Comparison of ENCODE assay signal across 8 mouse cellular contexts in the genomic region with DNA sequence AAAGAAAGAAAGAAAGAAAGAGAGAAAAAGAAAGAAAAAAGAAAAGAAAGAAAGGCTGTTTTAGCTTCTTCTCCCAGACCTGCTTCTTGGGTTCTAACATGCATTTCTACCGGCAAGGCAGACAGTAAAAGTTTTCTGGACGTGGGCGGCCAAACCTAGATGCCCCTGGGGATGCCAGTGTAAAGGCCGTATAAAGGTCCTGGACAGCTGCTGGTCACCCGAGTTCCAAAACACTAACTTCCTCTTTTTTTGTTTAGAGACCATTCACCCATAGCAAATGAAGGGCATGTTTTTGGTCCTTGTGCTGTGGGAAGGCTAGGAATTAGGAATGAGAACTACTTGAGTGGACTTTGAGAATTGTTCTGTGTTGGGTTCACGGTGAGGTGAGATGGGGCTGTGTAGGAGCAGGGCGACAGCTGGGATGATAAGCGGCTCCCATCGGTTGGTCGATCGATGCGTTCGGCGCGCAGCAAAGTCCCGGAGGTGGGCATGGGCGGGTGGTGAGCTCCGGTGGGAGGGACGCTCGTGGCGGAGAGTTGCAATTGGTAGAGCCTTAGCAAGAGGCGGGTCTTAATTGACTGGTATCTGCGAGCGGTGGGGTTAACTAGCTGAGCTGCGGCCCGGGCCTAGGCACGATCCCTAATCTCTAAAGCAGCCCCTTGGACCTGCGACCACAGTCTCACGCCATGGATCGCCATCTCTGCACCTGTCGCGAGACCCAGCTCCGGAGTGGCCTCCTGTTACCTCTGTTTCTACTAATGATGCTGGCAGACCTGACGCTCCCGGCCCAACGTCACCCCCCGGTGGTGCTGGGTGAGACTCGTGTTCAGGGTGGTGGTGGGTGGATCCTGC. TPM values are rescaled to one million over a fixed set of nuclear protein-coding genes. Genes with fewer than 3 reads are reported as not detected.
DNase-seq lines count a peak whose midpoint lies in the region; ATAC-seq and TF ChIP-seq lines count a peak whose summit lies in the region.

Gene Pla2g15 (plus strand): TSS at position 599 of the 852 bp plus-strand sequence.

- TF ChIP-seq CTCF in G1E (IDR thresholded peaks at IDR 0.05; ENCODE audit: low read depth, low read length), result no peak
- TF ChIP-seq CTCF in testis, adult 2 months (IDR thresholded peaks at IDR 0.05; ENCODE audit: control insufficient read depth, insufficient read depth, insufficient replicate concordance, low read depth, low read length), result no peak

- intact Hi-C loops in heart, postnatal 14 days (cut with DNase I), result no loop called here

- DNase-seq in G1E (ENCODE audit: low spot score), result peak; percentile 69
- peak; percentile 89 for DNase-seq in cerebellum, adult 11-12 months
- DNase-seq in heart, postnatal 14 days, result peak; percentile 87 to 89
- peak; percentile 90 to 95 for DNase-seq in layer of hippocampus, adult 18-20 months (ENCODE audit: low spot score in 2 of 2)
- peak; percentile 94 to 95 for DNase-seq in lung, adult 18-20 months

- peaks cover 87% of the 10 kb centered on the region for H3K27me3 ChIP-seq in G1E (ENCODE audit: insufficient read depth, low read length)
- no peaks in the 10 kb centered on the region for H3K27me3 ChIP-seq in forebrain, embryonic 15.5 days
- H3K27me3 ChIP-seq in neural tube, embryonic 14.5 days (ENCODE audit: control insufficient read depth, insufficient read depth, low read length), result no peaks in the 10 kb centered on the region
- no peaks in the 10 kb centered on the region for H3K27me3 ChIP-seq in testis, adult 2 months (ENCODE audit: control insufficient read depth, insufficient read depth, low read length)

- peak within 1 kb of the TSS; percentile 89 for H3K9ac ChIP-seq in forebrain, embryonic 15.5 days (replicated peaks)
- H3K9ac ChIP-seq in neural tube, embryonic 14.5 days (replicated peaks; ENCODE audit: low read depth, low read length), result peak within 1 kb of the TSS; percentile 62

- ATAC-seq in G1E (ENCODE audit: extremely low read depth, insufficient number of reproducible peaks, low FRiP score, poor library complexity, severe bottlenecking), result peak; percentile 82
- peak; percentile 99 for ATAC-seq in forebrain, embryonic 15.5 days (replicated peaks)
- ATAC-seq in neural tube, embryonic 14.5 days (ENCODE audit: low read depth), result peak; percentile 98

- H3K4me2 ChIP-seq in forebrain, embryonic 15.5 days (replicated peaks), result peak within 1 kb of the TSS; percentile 83
- H3K4me2 ChIP-seq in neural tube, embryonic 14.5 days (ENCODE audit: low read depth, low read length), result peak within 1 kb of the TSS; percentile 59

- H3K4me3 ChIP-seq in G1E (ENCODE audit: low read depth, low read length), result peak within 1 kb of the TSS; percentile 73
- H3K4me3 ChIP-seq in forebrain, embryonic 15.5 days, result peak within 1 kb of the TSS; percentile 90
- peak within 1 kb of the TSS; percentile 58 for H3K4me3 ChIP-seq in neural tube, embryonic 14.5 days (ENCODE audit: low read depth, low read length)
- H3K4me3 ChIP-seq in testis, adult 2 months (ENCODE audit: control insufficient read depth, low read depth, low read length), result peak within 1 kb of the TSS; percentile 78

- TF ChIP-seq POLR2A in testis, adult 2 months (IDR thresholded peaks at IDR 0.05; ENCODE audit: control insufficient read depth, low read depth, low read length), result peak; percentile 13; the same call in 1 of the 2 replicates

- H3K36me3 ChIP-seq in G1E (replicated peaks), result no peaks in the 10 kb centered on the region
- 0 out of 2 replicates have a peak, but pooled peaks cover 7% of the 10 kb centered on the region for H3K36me3 ChIP-seq in forebrain, embryonic 15.5 days
- no peaks in the 10 kb centered on the region for H3K36me3 ChIP-seq in neural tube, embryonic 14.5 days (ENCODE audit: control insufficient read depth, insufficient read depth, low read length)
- no peaks in the 10 kb centered on the region for H3K36me3 ChIP-seq in testis, adult 2 months (ENCODE audit: control insufficient read depth, insufficient read depth, low read length)

- peak within 1 kb of the TSS; percentile 41; the same call in 1 of the 2 replicates for H3K27ac ChIP-seq in forebrain, embryonic 15.5 days (replicated peaks)
- no peak within 1 kb of the TSS for H3K27ac ChIP-seq in neural tube, embryonic 14.5 days (ENCODE audit: low read depth, low read length)
- peak within 1 kb of the TSS; percentile 45 for H3K27ac ChIP-seq in testis, adult 2 months (ENCODE audit: control insufficient read depth, insufficient read depth, low read depth, low read length)

- 2% methylated on average over 38 of the region's 38 CpGs for WGBS in forebrain, embryonic 15.5 days
- 2% methylated on average over 38 of the region's 38 CpGs for WGBS in neural tube, embryonic 14.5 days

- H3K4me1 ChIP-seq in G1E (ENCODE audit: insufficient read depth, low read depth, low read length), result peaks cover 54% of the 10 kb centered on the region
- H3K4me1 ChIP-seq in forebrain, embryonic 15.5 days, result peaks cover 19% of the 10 kb centered on the region
- H3K4me1 ChIP-seq in neural tube, embryonic 14.5 days (ENCODE audit: control insufficient read depth, insufficient read depth, low read length), result 0 out of 2 replicates have a peak, but pooled peaks cover 5% of the 10 kb centered on the region
- peaks cover 13% of the 10 kb centered on the region for H3K4me1 ChIP-seq in testis, adult 2 months (ENCODE audit: control insufficient read depth, insufficient read depth, low read length)

- H3K9me3 ChIP-seq in G1E (replicated peaks), result no peaks in the 10 kb centered on the region
- H3K9me3 ChIP-seq in forebrain, embryonic 15.5 days, result no peaks in the 10 kb centered on the region
- no peaks in the 10 kb centered on the region for H3K9me3 ChIP-seq in neural tube, embryonic 14.5 days (ENCODE audit: control insufficient read depth, low read length)

RNA-seq across cellular contexts. Expression of gene Pla2g15, which starts in this region (rescaled TPM):
- 0.83 TPM in 1 of 2 replicates, not detected in the other for total RNA-seq in G1E (2014; fragmentation: Nextera tagmentation)
- total RNA-seq in G1E (2017), result 0.55 and 1.5 TPM in 2 replicates
- polyA plus RNA-seq in G1E (2012), result 0.29 and 0.39 TPM in 2 replicates
- 16.6 and 20.1 TPM in 2 replicates for polyA plus RNA-seq in forebrain, embryonic 15.5 days (2015; fragmentation: Nextera tagmentation; extraction: Ambion mirVana)
- total RNA-seq in heart, postnatal 14 days (2021), result 1 to 10 TPM; 5.5 to 8.1 TPM
- total RNA-seq in layer of hippocampus, adult 18-20 months (2021), result 10 to 100 TPM; 22.8 to 25.6 TPM
- polyA plus RNA-seq in neural tube, embryonic 14.5 days (2014; fragmentation: Nextera tagmentation; extraction: Ambion mirVana), result 5.1 and 14.6 TPM in 2 replicates
- 1.9 and 2.6 TPM in 2 replicates for polyA plus RNA-seq in testis, adult 2 months (2012; rRNA removed)
